Mouse (Mus musculus) limb, embryonic 12.5 days (tissue): ENCODE data around the gene Gart. TPM values are rescaled to one million over a fixed set of nuclear protein-coding genes. Genes with fewer than 3 reads are reported as not detected.

Experiments used
- ATAC-seq: fragments of 200-750 bp; cut with Nextera tagmentation; 2 replicates; pipeline ENCODE4 v1.8.0; 2017; ENCODE audit warnings: low read depth, moderate TSS enrichment; ENCODE audit not compliant: insufficient number of reproducible peaks, insufficient read depth, low FRiP score, low TSS enrichment
- H3K27ac ChIP-seq: fragments of 300-500 bp; sonication (generic); 2 replicates; pipeline ENCODE4 v1.5.1; 2016; ENCODE audit warnings: mild to moderate bottlenecking, moderate library complexity
- H3K27me3 ChIP-seq: fragments of 300-500 bp; sonication (generic); 2 replicates; pipeline ENCODE4 v1.6.1; 2016; ENCODE audit warnings: mild to moderate bottlenecking, moderate library complexity
- H3K36me3 ChIP-seq: fragments of 300-500 bp; sonication (generic); 2 replicates; pipeline ENCODE4 v1.6.1; 2016; ENCODE audit warnings: mild to moderate bottlenecking, moderate library complexity
- H3K4me1 ChIP-seq: fragments of 300-500 bp; sonication (generic); replicated peaks from 2 replicates; pipeline ENCODE4 v1.6.1; 2016
- H3K4me2 ChIP-seq: fragments of 300-500 bp; sonication (generic); 2 replicates; pipeline ENCODE4 v1.6.1; 2016; ENCODE audit warnings: mild to moderate bottlenecking, moderate library complexity
- H3K4me3 ChIP-seq: fragments of 300-500 bp; sonication (generic); replicated peaks from 2 replicates; pipeline ENCODE4 v1.5.1; 2016; ENCODE audit warnings: mild to moderate bottlenecking
- H3K9ac ChIP-seq: fragments of 300-500 bp; sonication (generic); replicated peaks from 2 replicates; pipeline ENCODE4 v1.6.1; 2016; ENCODE audit warnings: mild to moderate bottlenecking, moderate library complexity
- H3K9me3 ChIP-seq: fragments of 300-500 bp; sonication (generic); 2 replicates; pipeline ENCODE4 v1.6.1; 2016; ENCODE audit warnings: mild to moderate bottlenecking, moderate library complexity
- WGBS: fragments of 180-500 bp; shearing (Covaris S2); methylation state at CpG from one replicate; pipeline ENCODE4 v1.1.7; 2016; 5-methylcytosine and 5-hydroxymethylcytosine counted together
- polyA plus RNA-seq: library from polyadenylated mRNA; unstranded; fragments of >200 nt; fragmentation: Nextera tagmentation; extraction: Ambion mirVana; gene quantifications from 2 replicates; pipeline ENCODE4 v1.2.1, GENCODE M21; 2016

Gene Gart
- polyA plus RNA-seq: 126 and 133 TPM in 2 replicates

- peak within 1 kb of the TSS; percentile 97 for H3K27ac ChIP-seq
- H3K4me1 ChIP-seq: peaks cover 7% of the 10 kb centered on the region
- WGBS: under 1% methylated on average over 59 of the region's 59 CpGs
- H3K36me3 ChIP-seq: peaks cover 24% of the 10 kb centered on the region
- peak within 1 kb of the TSS; percentile 90 for H3K9ac ChIP-seq
- peak within 1 kb of the TSS; percentile 87 for H3K4me2 ChIP-seq
- H3K4me3 ChIP-seq: peak within 1 kb of the TSS; percentile 77
- no peaks in the 10 kb centered on the region for H3K27me3 ChIP-seq
- ATAC-seq: peak; percentile 82
- H3K9me3 ChIP-seq: no peaks in the 10 kb centered on the region
Measured at GRCm38 (mm10) chr16:91646681-91647419, at the start of gene Gart. Gene Gart (minus strand): TSS chr16:91646952.

DNA sequence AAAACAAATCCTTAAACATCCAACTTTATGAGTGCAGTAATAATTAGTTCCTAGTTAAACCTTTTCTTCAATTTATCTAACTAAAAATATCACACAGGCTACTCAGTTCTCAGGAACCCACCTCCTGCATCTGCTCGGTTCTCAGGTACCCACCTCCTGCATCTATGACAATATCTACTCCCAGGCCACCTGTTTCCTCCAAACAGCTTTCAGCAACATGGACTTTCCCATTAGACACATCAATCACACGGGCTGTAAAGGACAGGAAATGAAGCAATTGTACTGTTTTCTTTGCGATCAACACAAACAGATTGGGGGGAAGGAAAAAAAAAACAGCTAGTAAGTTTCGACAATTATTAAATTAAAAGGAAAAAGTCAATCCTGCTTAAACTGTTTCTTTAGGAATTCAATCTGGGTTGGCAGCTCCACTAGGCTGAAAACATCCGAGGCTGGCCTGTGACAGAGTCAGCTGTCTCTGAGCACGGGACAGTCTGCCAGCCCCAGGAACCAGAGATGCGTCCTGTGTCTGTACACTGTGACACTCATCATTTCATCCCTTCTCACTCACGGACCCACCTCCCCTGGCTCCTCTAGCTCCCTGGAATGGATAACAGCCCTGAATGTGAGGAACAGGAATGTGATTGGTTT lies 48.5 kb upstream of the Gart start:
- Histone ChIP-seq H3K27me3 (no peaks in the 10 kb centered on the region), H3K4me1 (peaks cover 8% of the 10 kb centered on the region; the same call in 1 of the 2 replicates), H3K9ac (no peak overlapping the region), H3K9me3 (no peaks in the 10 kb centered on the region), H3K4me2 (no peak overlapping the region), H3K27ac (0 out of 2 replicates have a peak overlapping the region, but pooled peaks have one; percentile 17), H3K36me3 (peaks cover 46% of the 10 kb centered on the region), H3K4me3 (no peak overlapping the region)
- ATAC-seq: no peak
- 47% methylated on average over 8 of the region's 8 CpGs for WGBS

GRCm38 (mm10) chr16:91694455-91695084 lies 47.8 kb upstream of the Gart start:
- H3K9me3 ChIP-seq: no peaks in the 10 kb centered on the region
- no peak overlapping the region for H3K4me3 ChIP-seq
- H3K4me2 ChIP-seq: no peak overlapping the region
- peak; percentile 71 for ATAC-seq
- no peak overlapping the region for H3K27ac ChIP-seq
- peaks cover 40% of the 10 kb centered on the region for H3K36me3 ChIP-seq
- no peaks in the 10 kb centered on the region for H3K27me3 ChIP-seq
- H3K4me1 ChIP-seq: peaks cover 11% of the 10 kb centered on the region; the same call in 1 of the 2 replicates
- 31% methylated on average over 14 of the region's 14 CpGs for WGBS
- no peak overlapping the region; the same call in 1 of the 2 replicates for H3K9ac ChIP-seq

GRCm38 (mm10) chr16:91689791-91690190 lies 43.0 kb upstream of the Gart start:
- Histone ChIP-seq H3K27ac (no peak overlapping the region), H3K27me3 (no peaks in the 10 kb centered on the region), H3K4me2 (no peak overlapping the region; the same call in 1 of the 2 replicates), H3K4me1 (peaks cover 23% of the 10 kb centered on the region), H3K36me3 (peaks cover 25% of the 10 kb centered on the region), H3K4me3 (no peak overlapping the region), H3K9ac (no peak overlapping the region), H3K9me3 (no peaks in the 10 kb centered on the region)
- WGBS: 49% methylated on average over 7 of the region's 7 CpGs
- ATAC-seq: no peak

DNA sequence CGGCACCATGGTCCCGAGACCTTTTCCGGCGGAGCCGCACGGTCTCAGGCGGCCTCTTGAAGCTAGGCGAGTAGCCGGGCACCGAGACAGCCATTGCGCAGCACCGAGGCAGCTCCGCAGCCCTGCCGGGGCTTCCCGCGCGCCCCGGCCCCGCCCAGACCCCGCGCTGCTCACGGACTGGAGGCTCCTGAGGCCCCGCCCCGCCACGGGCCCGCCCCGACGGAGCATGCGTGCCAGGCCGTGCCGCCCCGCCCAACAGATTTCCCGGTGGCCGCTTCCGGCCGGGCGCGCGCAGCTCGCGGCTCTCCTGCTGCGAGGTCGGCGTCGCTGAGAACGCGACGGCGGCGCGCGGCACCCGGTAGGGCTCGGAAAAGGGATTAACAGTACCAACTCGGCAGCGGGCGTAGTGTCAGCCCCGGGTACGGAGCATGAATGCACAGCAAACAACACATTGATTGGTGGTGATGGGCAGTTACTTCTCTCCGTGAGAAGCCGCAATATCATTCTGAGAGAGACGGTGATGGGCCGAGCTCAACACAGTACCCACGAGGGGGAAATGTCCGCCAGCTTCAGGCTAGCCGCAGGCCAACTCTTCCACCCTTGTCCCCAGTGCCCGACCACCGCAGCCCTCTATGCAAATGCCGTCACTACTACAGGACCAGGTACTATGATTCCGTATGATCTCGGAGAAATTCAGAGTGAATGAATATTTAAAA lies 42.0 kb upstream of the Gart start, which contains the start of gene Donson:
Gene Donson (minus strand): TSS at position 152 of the 716 bp plus-strand sequence.
- 1% methylated on average over 70 of the region's 71 CpGs for WGBS
- peak within 1 kb of the TSS; percentile 94 for H3K9ac ChIP-seq
- ATAC-seq: peak; percentile 98
- H3K4me3 ChIP-seq: peak within 1 kb of the TSS; percentile 89
- H3K4me2 ChIP-seq: peak within 1 kb of the TSS; percentile 77
- H3K9me3 ChIP-seq: no peaks in the 10 kb centered on the region
- peak within 1 kb of the TSS; percentile 82 for H3K27ac ChIP-seq
- H3K36me3 ChIP-seq: peaks cover 30% of the 10 kb centered on the region
- peaks cover 19% of the 10 kb centered on the region for H3K4me1 ChIP-seq
- no peaks in the 10 kb centered on the region for H3K27me3 ChIP-seq

GRCm38 (mm10) chr16:91688023-91688618 lies 41.4 kb upstream of the Gart start:
- peak overlapping the region; percentile 77 for H3K4me2 ChIP-seq
- H3K36me3 ChIP-seq: peaks cover 33% of the 10 kb centered on the region
- H3K9me3 ChIP-seq: no peaks in the 10 kb centered on the region
- H3K27ac ChIP-seq: peak overlapping the region; percentile 82
- H3K9ac ChIP-seq: peak overlapping the region; percentile 94
- peaks cover 19% of the 10 kb centered on the region for H3K4me1 ChIP-seq
- peak; percentile 54 for ATAC-seq
- 1% methylated on average over 48 of the region's 51 CpGs for WGBS
- H3K4me3 ChIP-seq: peak overlapping the region; percentile 89
- H3K27me3 ChIP-seq: no peaks in the 10 kb centered on the region

- ATAC-seq: no peak
- WGBS: 82% methylated on average over 5 of the region's 5 CpGs
- H3K36me3 ChIP-seq: peaks cover 49% of the 10 kb centered on the region
Measured at GRCm38 (mm10) chr16:91686369-91686768, 39.6 kb upstream of the Gart start.

GRCm38 (mm10) chr16:91685526-91685925 lies 38.8 kb upstream of the Gart start:
- peaks cover 53% of the 10 kb centered on the region for H3K36me3 ChIP-seq
- 90% methylated on average over 5 of the region's 5 CpGs for WGBS

More at GRCm38 (mm10) chr16:91686369-91686768, 39.6 kb upstream of the Gart start:
- Histone ChIP-seq H3K27me3 (no peaks in the 10 kb centered on the region), H3K4me3 (no peak overlapping the region), H3K27ac (no peak overlapping the region), H3K9ac (no peak overlapping the region), H3K4me1 (peaks cover 19% of the 10 kb centered on the region), H3K9me3 (no peaks in the 10 kb centered on the region), H3K4me2 (no peak overlapping the region)

GRCm38 (mm10) chr16:91680656-91681055 lies 33.9 kb upstream of the Gart start:
- Histone ChIP-seq H3K9me3 (no peaks in the 10 kb centered on the region), H3K27me3 (no peaks in the 10 kb centered on the region), H3K4me3 (no peak overlapping the region), H3K4me2 (no peak overlapping the region), H3K9ac (no peak overlapping the region), H3K4me1 (no peaks in the 10 kb centered on the region), H3K27ac (no peak overlapping the region), H3K36me3 (peaks cover 92% of the 10 kb centered on the region)
- no peak for ATAC-seq
- WGBS: 87% methylated on average over 5 of the region's 5 CpGs

More at GRCm38 (mm10) chr16:91685526-91685925, 38.8 kb upstream of the Gart start:
- Histone ChIP-seq H3K4me1 (peaks cover 19% of the 10 kb centered on the region), H3K9me3 (no peaks in the 10 kb centered on the region), H3K4me3 (no peak overlapping the region), H3K9ac (no peak overlapping the region), H3K4me2 (no peak overlapping the region), H3K27ac (no peak overlapping the region), H3K27me3 (no peaks in the 10 kb centered on the region)
- ATAC-seq: no peak

DNA sequence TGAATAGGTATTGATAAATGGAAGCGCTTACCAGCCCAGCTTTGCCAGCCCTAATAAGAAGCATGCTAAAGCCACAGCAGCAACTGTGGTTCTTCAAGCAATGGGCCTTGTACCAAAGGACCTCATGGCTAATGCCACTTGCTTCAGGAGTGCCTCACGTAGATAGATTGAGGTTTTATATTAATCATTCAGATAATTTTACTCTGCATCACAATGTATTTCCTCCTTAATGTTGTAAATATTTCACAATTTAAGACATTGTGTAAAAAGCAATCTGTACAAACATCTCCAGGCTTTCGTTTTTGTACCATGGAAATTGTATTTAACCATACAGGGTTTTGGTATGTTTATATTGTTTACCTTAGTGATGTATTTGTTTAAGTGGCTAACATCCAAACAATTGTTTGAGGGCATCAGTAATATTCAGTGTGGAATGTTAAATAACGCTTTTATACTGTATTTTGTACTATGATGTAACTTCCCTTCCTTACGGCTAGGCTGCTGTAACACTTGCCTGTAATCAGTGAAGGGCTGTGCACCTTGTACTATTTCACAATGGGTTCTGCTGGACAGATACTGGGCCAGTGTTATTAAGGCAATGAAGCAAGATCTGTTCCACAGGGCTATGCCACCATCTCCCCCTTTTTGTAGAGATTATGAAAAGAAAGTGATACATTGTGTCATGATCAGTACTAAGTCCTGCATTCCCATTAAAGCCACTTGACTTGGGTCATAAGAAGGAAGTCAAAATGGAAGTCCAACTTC lies 31.6 kb upstream of the Gart start:
- no peaks in the 10 kb centered on the region for H3K4me1 ChIP-seq
- H3K27ac ChIP-seq: no peak overlapping the region
- no peaks in the 10 kb centered on the region for H3K27me3 ChIP-seq
- ATAC-seq: no peak
- no peaks in the 10 kb centered on the region for H3K9me3 ChIP-seq
- H3K9ac ChIP-seq: no peak overlapping the region
- H3K4me2 ChIP-seq: no peak overlapping the region
- peaks cover 90% of the 10 kb centered on the region for H3K36me3 ChIP-seq
- no peak overlapping the region for H3K4me3 ChIP-seq
- 90% methylated on average over 5 of the region's 5 CpGs for WGBS
